Mouse (Mus musculus): ENCODE data around the gene Dbf4. TPM values are rescaled to one million over a fixed set of nuclear protein-coding genes. Genes with fewer than 3 reads are reported as not detected.

Gene Dbf4
- polyA plus RNA-seq, 1 experiment from 2014 or later: 7.4 TPM

- Histone ChIP-seq H3K4me3 (replicated peaks) (no peak overlapping the region), H3K36me3 (0 out of 2 replicates have a peak, but pooled peaks cover 8% of the 10 kb centered on the region), H3K27me3 (replicated peaks) (no peaks in the 10 kb centered on the region), H3K4me2 (no peak overlapping the region), H3K27ac (replicated peaks) (no peak overlapping the region), H3K4me1 (peaks cover 4% of the 10 kb centered on the region), H3K9ac (replicated peaks) (no peak overlapping the region), H3K9me3 (replicated peaks) (no peaks in the 10 kb centered on the region)
- 93% methylated on average over 3 of the region's 3 CpGs for WGBS
- ATAC-seq (ENCODE audit: low FRiP score): no peak
Observed at GRCm38 (mm10) chr5:8416683-8417413, 5.7 kb downstream of the Dbf4 start.

- Histone ChIP-seq H3K4me3 (replicated peaks) (no peak overlapping the region), H3K27me3 (replicated peaks) (no peaks in the 10 kb centered on the region), H3K9me3 (replicated peaks) (no peaks in the 10 kb centered on the region), H3K36me3 (peaks cover 12% of the 10 kb centered on the region; the same call in 1 of the 2 replicates), H3K9ac (replicated peaks) (no peak overlapping the region), H3K27ac (replicated peaks) (no peak overlapping the region), H3K4me2 (no peak overlapping the region), H3K4me1 (no peaks in the 10 kb centered on the region)
- 94% methylated on average over 4 of the region's 4 CpGs for WGBS
- ATAC-seq (ENCODE audit: low FRiP score): no peak
Observed at GRCm38 (mm10) chr5:8408746-8409145, 13.8 kb downstream of the Dbf4 start.

- no peaks in the 10 kb centered on the region for H3K4me1 ChIP-seq
- no peak overlapping the region for H3K27ac ChIP-seq (replicated peaks)
- 91% methylated on average over 13 of the region's 13 CpGs for WGBS
- H3K36me3 ChIP-seq: peaks cover 8% of the 10 kb centered on the region
- H3K4me3 ChIP-seq (replicated peaks): no peak overlapping the region
- no peak overlapping the region for H3K9ac ChIP-seq (replicated peaks)
- ATAC-seq (ENCODE audit: low FRiP score): no peak
- no peak overlapping the region for H3K4me2 ChIP-seq
- H3K9me3 ChIP-seq (replicated peaks): no peaks in the 10 kb centered on the region
- H3K27me3 ChIP-seq (replicated peaks): no peaks in the 10 kb centered on the region
Observed at GRCm38 (mm10) chr5:8397587-8398249, 24.8 kb downstream of the Dbf4 start.

GRCm38 (mm10) chr5:8393891-8394583 is 28.5 kb downstream of the Dbf4 start:
- H3K4me3 ChIP-seq (replicated peaks): no peak overlapping the region
- H3K9ac ChIP-seq (replicated peaks): no peak overlapping the region
- H3K9me3 ChIP-seq (replicated peaks): no peaks in the 10 kb centered on the region
- H3K27ac ChIP-seq (replicated peaks): no peak overlapping the region
- no peak for ATAC-seq (ENCODE audit: low FRiP score)
- peaks cover 8% of the 10 kb centered on the region for H3K36me3 ChIP-seq
- H3K4me1 ChIP-seq: no peaks in the 10 kb centered on the region
- no peaks in the 10 kb centered on the region for H3K27me3 ChIP-seq (replicated peaks)
- 84% methylated on average over 1 of the region's 1 CpGs for WGBS
- no peak overlapping the region for H3K4me2 ChIP-seq

DNA sequence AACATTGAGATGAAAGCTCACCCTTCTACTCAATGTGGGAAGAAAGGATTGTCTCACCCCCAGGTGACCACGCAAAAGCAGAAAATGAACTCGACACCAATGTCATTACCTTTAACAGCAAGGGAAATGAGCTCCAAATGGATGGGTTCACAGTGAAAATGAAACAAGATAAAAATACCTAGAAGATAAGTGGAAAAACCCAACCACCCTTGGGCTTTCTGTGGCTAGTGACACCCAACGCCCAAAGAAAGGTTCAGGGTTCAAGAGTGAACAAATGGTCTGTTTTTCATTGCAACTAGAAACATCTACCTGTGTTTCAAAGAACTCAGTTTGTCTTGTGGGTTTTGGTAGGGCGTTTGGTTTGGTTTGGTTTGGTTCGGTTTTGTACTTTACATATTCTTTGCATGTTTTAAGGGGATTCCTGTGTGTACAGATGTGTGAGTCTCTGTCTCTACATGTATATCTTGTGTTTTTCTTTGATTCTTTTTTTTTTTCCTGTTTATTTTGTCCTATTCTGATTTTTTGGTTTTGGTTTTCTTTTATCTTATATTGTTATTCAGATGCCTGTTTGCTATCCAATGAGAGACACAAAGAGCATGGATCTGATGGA is 48.1 kb downstream of the Dbf4 start:
- no peak overlapping the region for H3K4me3 ChIP-seq (replicated peaks)

DNA sequence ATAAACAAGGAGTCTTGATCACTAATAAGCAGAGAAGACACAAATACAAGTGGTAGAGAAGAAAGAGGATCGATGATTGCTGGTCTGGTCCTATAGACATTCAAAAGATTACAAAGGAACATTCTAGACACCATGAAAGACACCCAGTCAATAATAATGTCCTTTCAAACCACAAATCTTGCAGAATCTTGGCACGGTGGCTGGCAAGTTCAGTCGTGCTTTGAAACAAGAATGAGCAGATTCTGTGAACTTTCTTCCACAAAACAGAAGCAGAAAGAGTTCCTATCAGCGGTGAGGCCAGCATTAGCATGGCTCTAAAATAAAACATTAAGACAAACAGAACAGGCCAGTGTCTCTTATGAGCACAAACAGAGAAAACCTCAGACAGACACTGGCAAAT is 49.1 kb downstream of the Dbf4 start:
- Histone ChIP-seq H3K9me3 (replicated peaks) (no peaks in the 10 kb centered on the region), H3K9ac (replicated peaks) (no peak overlapping the region), H3K4me2 (no peak overlapping the region), H3K4me1 (no peaks in the 10 kb centered on the region), H3K36me3 (no peaks in the 10 kb centered on the region), H3K4me3 (replicated peaks) (no peak overlapping the region), H3K27me3 (replicated peaks) (no peaks in the 10 kb centered on the region), H3K27ac (replicated peaks) (no peak overlapping the region)
- no peak for ATAC-seq (ENCODE audit: low FRiP score)
- 58% methylated on average over 4 of the region's 4 CpGs for WGBS

More for the DNA sequence above, 48.1 kb downstream of the Dbf4 start:
- H3K36me3 ChIP-seq: no peaks in the 10 kb centered on the region
- H3K4me2 ChIP-seq: no peak overlapping the region
- H3K27ac ChIP-seq (replicated peaks): no peak overlapping the region
- H3K4me1 ChIP-seq: no peaks in the 10 kb centered on the region
- WGBS: 87% methylated on average over 5 of the region's 5 CpGs
- H3K27me3 ChIP-seq (replicated peaks): no peaks in the 10 kb centered on the region
- no peak overlapping the region for H3K9ac ChIP-seq (replicated peaks)
- ATAC-seq (ENCODE audit: low FRiP score): no peak
- H3K9me3 ChIP-seq (replicated peaks): no peaks in the 10 kb centered on the region

DNA sequence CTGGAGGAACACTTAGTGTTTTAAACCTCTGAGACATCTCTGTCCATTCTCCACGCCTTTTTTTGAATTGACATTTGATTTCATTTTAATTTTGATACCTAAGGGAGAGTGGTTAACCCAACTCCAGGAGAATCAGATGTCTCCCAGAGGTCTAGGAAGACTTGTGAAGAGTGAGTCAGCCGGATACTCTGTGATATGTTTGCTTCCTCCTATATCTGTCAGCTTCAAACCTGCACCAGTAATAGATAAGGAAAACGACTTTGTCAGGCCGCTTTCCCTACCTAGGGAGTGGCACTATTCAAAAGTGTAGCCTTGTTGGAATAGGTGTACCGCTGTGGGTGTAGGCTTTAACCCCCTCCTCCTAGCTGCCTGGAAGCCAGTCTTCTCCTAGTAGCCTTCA is 53.7 kb downstream of the Dbf4 start:
- Histone ChIP-seq H3K4me1 (peaks cover 17% of the 10 kb centered on the region), H3K4me2 (no peak overlapping the region), H3K9me3 (replicated peaks) (no peaks in the 10 kb centered on the region), H3K4me3 (replicated peaks) (no peak overlapping the region), H3K9ac (replicated peaks) (no peak overlapping the region), H3K36me3 (no peaks in the 10 kb centered on the region), H3K27me3 (replicated peaks) (no peaks in the 10 kb centered on the region), H3K27ac (replicated peaks) (no peak overlapping the region)
- 88% methylated on average over 5 of the region's 5 CpGs for WGBS
- no peak for ATAC-seq (ENCODE audit: low FRiP score)

DNA sequence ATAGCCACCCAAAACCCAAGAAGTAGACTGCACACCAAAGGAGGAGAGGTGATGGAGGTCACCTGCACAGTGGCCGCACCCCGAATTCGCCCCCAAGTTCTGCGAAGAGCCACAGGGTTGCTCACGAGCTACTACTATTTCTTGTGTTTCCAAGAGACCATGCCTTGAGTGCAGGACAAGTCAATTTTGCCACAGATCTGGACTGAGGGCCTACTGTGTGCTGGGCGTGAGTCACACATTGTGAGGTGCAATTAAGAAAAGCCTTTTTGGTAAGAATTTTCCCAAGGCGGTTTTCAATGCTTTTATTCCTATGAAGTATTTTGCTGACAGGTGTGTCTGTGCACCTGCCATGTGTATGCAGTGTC is 54.2 kb downstream of the Dbf4 start:
- H3K36me3 ChIP-seq: no peaks in the 10 kb centered on the region
- H3K27ac ChIP-seq (replicated peaks): peak overlapping the region; percentile 92
- H3K4me1 ChIP-seq: peaks cover 17% of the 10 kb centered on the region
- peak overlapping the region; percentile 89; the same call in 1 of the 2 replicates for H3K9ac ChIP-seq (replicated peaks)
- no peaks in the 10 kb centered on the region for H3K9me3 ChIP-seq (replicated peaks)
- peak; percentile 6; the same call in 1 of the 2 replicates for ATAC-seq (ENCODE audit: low FRiP score)
- H3K4me3 ChIP-seq (replicated peaks): peak overlapping the region; percentile 75
- 42% methylated on average over 7 of the region's 7 CpGs for WGBS
- H3K27me3 ChIP-seq (replicated peaks): no peaks in the 10 kb centered on the region
- H3K4me2 ChIP-seq: peak overlapping the region; percentile 64

GRCm38 (mm10) chr5:8367614-8368327 is 54.7 kb downstream of the Dbf4 start, which contains the start of gene Adam22:
TSS of gene Adam22 (minus strand) at chr5:8368160.
- 2% methylated on average over 55 of the region's 55 CpGs for WGBS
- Histone ChIP-seq H3K4me1 (peaks cover 17% of the 10 kb centered on the region), H3K27ac (replicated peaks) (peak within 1 kb of the TSS; percentile 92), H3K4me2 (peak within 1 kb of the TSS; percentile 64), H3K9me3 (replicated peaks) (no peaks in the 10 kb centered on the region), H3K27me3 (replicated peaks) (no peaks in the 10 kb centered on the region), H3K36me3 (no peaks in the 10 kb centered on the region), H3K9ac (replicated peaks) (peak within 1 kb of the TSS; percentile 89), H3K4me3 (replicated peaks) (peak within 1 kb of the TSS; percentile 75)
- ATAC-seq (ENCODE audit: low FRiP score): peak; percentile 95

- peak; percentile 78 for ATAC-seq (ENCODE audit: low FRiP score)
- no peaks in the 10 kb centered on the region for H3K27me3 ChIP-seq (replicated peaks)
- peaks cover 17% of the 10 kb centered on the region for H3K4me1 ChIP-seq
- no peaks in the 10 kb centered on the region for H3K9me3 ChIP-seq (replicated peaks)
- H3K27ac ChIP-seq (replicated peaks): peak overlapping the region; percentile 92
- WGBS: under 1% methylated on average over 25 of the region's 25 CpGs
- peak overlapping the region; percentile 64 for H3K4me2 ChIP-seq
- no peaks in the 10 kb centered on the region for H3K36me3 ChIP-seq
- H3K4me3 ChIP-seq (replicated peaks): peak overlapping the region; percentile 75
- peak overlapping the region; percentile 89 for H3K9ac ChIP-seq (replicated peaks)
Observed at GRCm38 (mm10) chr5:8366771-8367613, 55.5 kb downstream of the Dbf4 start.

Measured in neural tube, embryonic 15.5 days (tissue).